Mouse (Mus musculus) hindbrain, embryonic 10.5 days (tissue): Measurements from ENCODE around the gene Rcor1. TPM values are rescaled to one million over a fixed set of nuclear protein-coding genes. Genes with fewer than 3 reads are reported as not detected.

Source experiments
- polyA plus RNA-seq: library from polyadenylated mRNA; unstranded; fragments of >200 nt; fragmentation: Nextera tagmentation; extraction: Ambion mirVana; gene quantifications from 2 replicates; pipeline ENCODE4 v1.2.1, GENCODE M21; 2016

Gene Rcor1
- polyA plus RNA-seq, 1 experiment from 2014 or later, result 5.0 TPM

Other genes starting within 250 kb of the Rcor1 start
- 10.5 and 14.2 TPM in 2 replicates for gene Mok, start 198.4 kb upstream of the Rcor1 start, polyA plus RNA-seq
- 4.2 and 5.1 TPM in 2 replicates for gene Zfp839, start 189.1 kb upstream of the Rcor1 start, polyA plus RNA-seq
- 82.0 and 92.8 TPM in 2 replicates for gene Cinp, start 150.2 kb upstream of the Rcor1 start, polyA plus RNA-seq
- 6.5 and 7.0 TPM in 2 replicates for gene Tecpr2, start 150.1 kb upstream of the Rcor1 start, polyA plus RNA-seq
- 16.2 and 16.6 TPM in 2 replicates for gene Ankrd9, start 60.3 kb upstream of the Rcor1 start, polyA plus RNA-seq
- gene Traf3, start 127.0 kb downstream of the Rcor1 start, polyA plus RNA-seq, result 11.0 and 13.9 TPM in 2 replicates
- not detected in 2 replicates for gene 4930595D18Rik, start 145.1 kb downstream of the Rcor1 start, polyA plus RNA-seq
- 0.10 and 0.30 TPM in 2 replicates for gene Amn, start 231.7 kb downstream of the Rcor1 start, polyA plus RNA-seq